In genomic region chr6:55451771-55452371, GRCm38 (mm10) we compare ENCODE assay signal across 8 mouse cellular contexts. TPM values are rescaled to one million over a fixed set of nuclear protein-coding genes. Genes with fewer than 3 reads are reported as not detected.
DNase-seq lines count a peak whose midpoint lies in the region; ATAC-seq lines count a peak whose summit lies in the region.

Adcyap1r1 (plus strand) TSS chr6:55451978.

- H3K4me1 ChIP-seq in intestine, embryonic 14.5 days (replicated peaks; ENCODE audit: control insufficient read depth, insufficient read depth, low read length): peaks cover 8% of the 10 kb centered on the region; the same call in 1 of the 2 replicates

- peaks cover 42% of the 10 kb centered on the region for H3K27me3 ChIP-seq in intestine, embryonic 14.5 days (replicated peaks; ENCODE audit: control insufficient read depth, insufficient read depth, low read length)

- WGBS in intestine, embryonic 14.5 days: under 1% methylated on average over 56 of the region's 58 CpGs

- no peaks in the 10 kb centered on the region for H3K36me3 ChIP-seq in intestine, embryonic 14.5 days (ENCODE audit: control insufficient read depth, insufficient read depth, low read length)

- peak within 1 kb of the TSS; percentile 33; the same call in 1 of the 2 replicates for H3K27ac ChIP-seq in intestine, embryonic 14.5 days (ENCODE audit: low read depth)

- ATAC-seq in intestine, embryonic 14.5 days (replicated peaks; ENCODE audit: low FRiP score, low TSS enrichment, low read depth): peak; percentile 86
- no peak for ATAC-seq in activated CD4-positive, CD25-positive, alpha-beta regulatory T cell, adult 4 months

- H3K4me2 ChIP-seq in intestine, embryonic 14.5 days (ENCODE audit: low read length): peak within 1 kb of the TSS; percentile 81

- H3K9me3 ChIP-seq in intestine, embryonic 14.5 days (ENCODE audit: control insufficient read depth, low read length): no peaks in the 10 kb centered on the region

- peak; percentile 41 to 55 for DNase-seq in heart, adult 18-20 months
- no peak for DNase-seq in heart, adult 8-10 months (ENCODE audit: low spot score)
- DNase-seq in cerebellum, adult 8-10 months: peak; percentile 75
- DNase-seq in forelimb bud, embryonic 11.5 days (ENCODE audit: low read depth, low spot score): peak; percentile 41
- peak; percentile 77 for DNase-seq in intestine, embryonic 14.5 days (ENCODE audit: low spot score)
- DNase-seq in liver: peak; percentile 22
- DNase-seq in right cerebral cortex, adult 2 months (ENCODE audit: low spot score in 2 of 2): peak; percentile 61 to 71

- H3K9ac ChIP-seq in intestine, embryonic 14.5 days (ENCODE audit: low read length): peak within 1 kb of the TSS; percentile 48

- peak within 1 kb of the TSS; percentile 55 for H3K4me3 ChIP-seq in intestine, embryonic 14.5 days (ENCODE audit: low read depth, low read length)

RNA-seq across cellular contexts. Expression of gene Adcyap1r1, which starts in this region (rescaled TPM):
- 1 to 10 TPM; 4.9 to 6.1 TPM for total RNA-seq in heart, adult 18-20 months (2021)
- total RNA-seq in heart, adult 8-10 months (2022): 1 to 10 TPM; 5.1 to 5.8 (median 5.4) TPM
- polyA plus RNA-seq in intestine, embryonic 14.5 days (2014; fragmentation: Nextera tagmentation; extraction: Ambion mirVana): 9.7 and 10.1 TPM in 2 replicates
- not detected for polyA plus RNA-seq in activated CD4-positive, CD25-positive, alpha-beta regulatory T cell, adult 4 months (2017; shearing (Covaris generic))

Comparison
In these comparisons a context has a peak if more than half of its experiments do, and no peak if none do; other contexts are left out.
1. RNA of gene Adcyap1r1 (polyA plus RNA-seq): 9.7 to 10.1 TPM in intestine, embryonic 14.5 days; not detected in activated CD4-positive, CD25-positive, alpha-beta regulatory T cell, adult 4 months; every median in the first group is over 10 times any median in the second.